Mouse (Mus musculus): ENCODE measurements around the gene 2900026A02Rik.

Gene 2900026A02Rik

GRCm38 (mm10) chr5:113090077-113090690 is 130.9 kb downstream of the 2900026A02Rik start:
- ChIA-PET POLR2A (interaction anchor here in 1 of 4 experiments (1.5 kb wide), 1 partner anchor 130 kb away, joined by 3 read pairs; no protein-coding TSS in a partner anchor), CTCF (interaction anchor here in 3 of 4 experiments (0.6 to 3.4 kb wide), 12 partner anchors 9 to 634 kb away, joined by 3 to 25 read pairs (median 5); no protein-coding TSS in a partner anchor)

GRCm38 (mm10) chr5:113087465-113087864 is 133.6 kb downstream of the 2900026A02Rik start:
- ChIA-PET CTCF (interaction anchor here in 2 of 4 experiments (1.1 to 1.3 kb wide), 2 partner anchors 12 to 13 kb away, joined by 3 to 4 read pairs; no protein-coding TSS in a partner anchor), POLR2A (no interaction called here)

- ChIA-PET CTCF (interaction anchor here in 2 of 4 experiments (1.1 to 1.8 kb wide), 2 partner anchors 13 kb away, joined by 4 to 8 read pairs; no protein-coding TSS in a partner anchor), POLR2A (no interaction called here)
Measured at GRCm38 (mm10) chr5:113086990-113087389, 134.0 kb downstream of the 2900026A02Rik start.

GRCm38 (mm10) chr5:113086439-113086838 is 134.6 kb downstream of the 2900026A02Rik start:
- ChIA-PET CTCF (interaction anchor here (0.6 to 1.8 kb wide), 7 partner anchors 11 to 140 kb away, joined by 3 to 10 read pairs (median 4); partner anchors contain the start of gene Tmem211 (in 1 of the 4)), POLR2A (interaction anchor here in 3 of 4 experiments (0.6 to 1.1 kb wide), 7 partner anchors 11 to 140 kb away, joined by 3 to 4 read pairs (median 3); partner anchors contain the start of gene Tmem211 (in 1 of the 3))

- ChIA-PET POLR2A (interaction anchor here in 3 of 4 experiments (0.6 to 1.1 kb wide), 9 partner anchors 10 to 424 kb away, joined by 3 to 4 read pairs (median 3); partner anchors contain the start of genes Sgsm1 (in 1 of the 3) and Tmem211 (in 1 of the 3)), CTCF (interaction anchor here (0.6 to 1.8 kb wide), 11 partner anchors 10 to 215 kb away, joined by 3 to 10 read pairs (median 3); partner anchors contain the start of gene Tmem211 (in 1 of the 4))
Measured at GRCm38 (mm10) chr5:113085931-113086330, 135.1 kb downstream of the 2900026A02Rik start.

- ChIA-PET POLR2A (interaction anchor here in 3 of 4 experiments (0.5 to 1.4 kb wide), 7 partner anchors 8 to 1241 kb away, joined by 3 to 6 read pairs (median 4); no protein-coding TSS in a partner anchor), CTCF (interaction anchor here in 2 of 4 experiments (1.1 to 1.4 kb wide), 2 partner anchors 11 to 142 kb away, joined by 3 to 5 read pairs; partner anchors contain the start of gene Tmem211 (in 1 of the 2))
Measured at GRCm38 (mm10) chr5:113084309-113084708, 136.7 kb downstream of the 2900026A02Rik start.

- CTCF ChIA-PET: interaction anchor here in 3 of 4 experiments (0.5 to 2.1 kb wide), 13 partner anchors 9 to 556 kb away, joined by 3 to 9 read pairs (median 4); no protein-coding TSS in a partner anchor
- POLR2A ChIA-PET: interaction anchor here in 2 of 4 experiments (0.6 to 1.5 kb wide), 9 partner anchors 8 to 212 kb away, joined by 3 to 7 read pairs (median 3); partner anchors contain the start of gene Tmem211 (in 1 of the 2)
Measured at GRCm38 (mm10) chr5:113082356-113083168, 138.5 kb downstream of the 2900026A02Rik start.

GRCm38 (mm10) chr5:113081439-113081838 is 139.6 kb downstream of the 2900026A02Rik start, which contains the start of gene Crybb3:
Crybb3 (minus strand) TSS chr5:113081584.
- POLR2A ChIA-PET: interaction anchor here in 1 of 4 experiments (0.8 to 1.2 kb wide), 3 partner anchors 57 to 211 kb away, joined by 3 read pairs; partner anchors contain the start of gene Tmem211
- CTCF ChIA-PET: interaction anchor here in 2 of 4 experiments (0.8 to 3.2 kb wide), 7 partner anchors 18 to 233 kb away, joined by 3 to 46 read pairs (median 9); no protein-coding TSS in a partner anchor

- ChIA-PET POLR2A (interaction anchor here in 1 of 4 experiments (0.9 kb wide), 1 partner anchor 57 kb away, joined by 3 read pairs; no protein-coding TSS in a partner anchor), CTCF (interaction anchor here in 3 of 4 experiments (0.8 to 3.2 kb wide), 9 partner anchors 15 to 232 kb away, joined by 3 to 46 read pairs (median 4); no protein-coding TSS in a partner anchor)
Measured at GRCm38 (mm10) chr5:113081020-113081419, 140.0 kb downstream of the 2900026A02Rik start.

- ChIA-PET POLR2A (interaction anchor here in 1 of 4 experiments (1.0 kb wide), 1 partner anchor 57 kb away, joined by 3 read pairs; no protein-coding TSS in a partner anchor), CTCF (interaction anchor here (0.6 to 3.2 kb wide), 44 partner anchors 10 to 649 kb away, joined by 3 to 46 read pairs (median 4); partner anchors contain the start of genes Tmem211 (in 2 of the 4) and 1700069L16Rik (in 1 of the 4))
Measured at GRCm38 (mm10) chr5:113079783-113080182, 141.3 kb downstream of the 2900026A02Rik start.

GRCm38 (mm10) chr5:113078686-113079085 is 142.3 kb downstream of the 2900026A02Rik start:
- ChIA-PET POLR2A (interaction anchor here in 2 of 4 experiments (0.7 to 0.9 kb wide), 2 partner anchors 91 to 417 kb away, joined by 3 to 5 read pairs; no protein-coding TSS in a partner anchor), CTCF (interaction anchor here (0.5 to 3.2 kb wide), 80 partner anchors 10 to 1434 kb away, joined by 3 to 46 read pairs (median 4); partner anchors contain the start of genes Tmem211 (in 2 of the 4) and Tpst2 (in 1 of the 4))

- POLR2A ChIA-PET: interaction anchor here in 1 of 4 experiments (0.6 kb wide), 1 partner anchor 154 kb away, joined by 3 read pairs; no protein-coding TSS in a partner anchor
- CTCF ChIA-PET: interaction anchor here in 2 of 4 experiments (0.7 to 0.9 kb wide), 2 partner anchors 99 to 192 kb away, joined by 3 to 4 read pairs; no protein-coding TSS in a partner anchor
Measured at GRCm38 (mm10) chr5:113070017-113070416, 151.0 kb downstream of the 2900026A02Rik start, which contains the start of gene Crybb2. Crybb2 (minus strand) TSS chr5:113070117.

GRCm38 (mm10) chr5:113054308-113054707 is 166.7 kb downstream of the 2900026A02Rik start:
- POLR2A ChIA-PET: interaction anchor here in 1 of 4 experiments (2.5 kb wide), 1 partner anchor 17 kb away, joined by 7 read pairs; no protein-coding TSS in a partner anchor
- CTCF ChIA-PET: interaction anchor here in 3 of 4 experiments (0.7 to 1.5 kb wide), 8 partner anchors 104 to 581 kb away, joined by 3 to 13 read pairs (median 3); partner anchors contain the start of gene Tmem211 (in 1 of the 3)

GRCm38 (mm10) chr5:113050581-113051185 is 170.4 kb downstream of the 2900026A02Rik start:
- ChIA-PET CTCF (interaction anchor here in 1 of 4 experiments (0.6 kb wide), 1 partner anchor 396 kb away, joined by 8 read pairs; no protein-coding TSS in a partner anchor), POLR2A (interaction anchor here in 2 of 4 experiments (0.6 to 1.3 kb wide), 5 partner anchors 100 to 446 kb away, joined by 3 read pairs; no protein-coding TSS in a partner anchor)

GRCm38 (mm10) chr5:113049876-113050275 is 171.2 kb downstream of the 2900026A02Rik start:
- POLR2A ChIA-PET: interaction anchor here in 2 of 4 experiments (0.6 to 1.3 kb wide), 6 partner anchors 25 to 445 kb away, joined by 3 read pairs; no protein-coding TSS in a partner anchor
- CTCF ChIA-PET: interaction anchor here in 2 of 4 experiments (1.0 to 1.6 kb wide), 2 partner anchors 177 to 179 kb away, joined by 3 to 5 read pairs; partner anchors contain the start of gene Tmem211 (in 1 of the 2)
